Mouse (Mus musculus) intestine, embryonic 14.5 days (tissue): ENCODE data around the gene Fuca2. TPM values are rescaled to one million over a fixed set of nuclear protein-coding genes. Genes with fewer than 3 reads are reported as not detected.

ENCODE experiments used
- ATAC-seq: fragments of 200-750 bp; cut with Nextera tagmentation; replicated peaks from 2 replicates; pipeline ENCODE4 v1.8.0; 2017; ENCODE audit warnings: low read depth, moderate number of reproducible peaks, moderate TSS enrichment, moderate library complexity; ENCODE audit not compliant: low FRiP score, low TSS enrichment
- DNase-seq: peaks from one replicate; pipeline ENCODE4 v3.0.0-alpha.2; 2018; ENCODE audit warnings: low spot score
- H3K27ac ChIP-seq: fragments of 300-500 bp; sonication (generic); 2 replicates; pipeline ENCODE4 v1.5.1; 2014; ENCODE audit warnings: low read depth, mild to moderate bottlenecking, control low read depth
- H3K27me3 ChIP-seq: fragments of 300-500 bp; sonication (generic); replicated peaks from 2 replicates; pipeline ENCODE4 v1.6.1; 2014; ENCODE audit warnings: low read length, control low read depth; ENCODE audit not compliant: control insufficient read depth, insufficient read depth
- H3K36me3 ChIP-seq: fragments of 300-500 bp; sonication (generic); 2 replicates; pipeline ENCODE4 v1.6.1; 2014; ENCODE audit warnings: low read length, control low read depth; ENCODE audit not compliant: control insufficient read depth, insufficient read depth
- H3K4me1 ChIP-seq: fragments of 300-500 bp; sonication (generic); replicated peaks from 2 replicates; pipeline ENCODE4 v1.6.1; 2014; ENCODE audit warnings: low read length, control low read depth, mixed read lengths; ENCODE audit not compliant: control insufficient read depth, insufficient read depth
- H3K4me2 ChIP-seq: fragments of 300-500 bp; sonication (generic); 2 replicates; pipeline ENCODE4 v1.6.1; 2014; ENCODE audit warnings: low read length
- H3K4me3 ChIP-seq: fragments of 300-500 bp; sonication (generic); 2 replicates; pipeline ENCODE4 v1.5.1; 2014; ENCODE audit warnings: low read depth, low read length, control low read depth, mixed read lengths
- H3K9ac ChIP-seq: fragments of 300-500 bp; sonication (generic); 2 replicates; pipeline ENCODE4 v1.6.1; 2014; ENCODE audit warnings: mild to moderate bottlenecking, low read length
- H3K9me3 ChIP-seq: fragments of 300-500 bp; sonication (generic); 2 replicates; pipeline ENCODE4 v1.6.1; 2016; ENCODE audit warnings: low read length, control low read depth; ENCODE audit not compliant: control insufficient read depth
- WGBS: fragments of 180-500 bp; shearing (Covaris S2); extraction: QIAGEN DNeasy Blood & Tissue Kit; methylation state at CpG from one replicate; pipeline ENCODE4 v1.1.7; 2014; 5-methylcytosine and 5-hydroxymethylcytosine counted together
- polyA plus RNA-seq: library from polyadenylated mRNA; unstranded; fragments of >200 nt; fragmentation: Nextera tagmentation; extraction: Ambion mirVana; gene quantifications from 2 replicates; pipeline ENCODE4 v1.2.1, GENCODE M21; 2014

Gene Fuca2
- polyA plus RNA-seq, 1 experiment from 2014 or later, result 58.3 TPM

- Histone ChIP-seq H3K27me3 (no peaks in the 10 kb centered on the region), H3K4me3 (no peak overlapping the region), H3K4me2 (no peak overlapping the region), H3K4me1 (no peaks in the 10 kb centered on the region), H3K9ac (no peak overlapping the region), H3K36me3 (peaks cover 41% of the 10 kb centered on the region), H3K9me3 (no peaks in the 10 kb centered on the region), H3K27ac (no peak overlapping the region)
- DNase-seq (no peak), ATAC-seq (no peak)
- WGBS, result 96% methylated on average over 5 of the region's 5 CpGs
Observed at GRCm38 (mm10) chr10:13541721-13542120, 42.4 kb downstream of the Fuca2 start.

- whole genome bisulfite sequencing, result under 1% methylated on average over 51 of the region's 51 CpGs
- peak; percentile 97 for ATAC-seq
- H3K27ac ChIP-seq, result peak within 1 kb of the TSS; percentile 40; the same call in 1 of the 2 replicates
Observed at GRCm38 (mm10) chr10:13552646-13553497, 53.5 kb downstream of the Fuca2 start, which contains the start of the genes Adat2 and Pex3. Gene Adat2 (plus strand): TSS chr10:13552894. Gene Pex3 (minus strand): TSS chr10:13553142.

GRCm38 (mm10) chr10:13553498-13553985, 54.2 kb downstream of the Fuca2 start:
- Histone ChIP-seq H3K27ac (peak overlapping the region; percentile 40; the same call in 1 of the 2 replicates), H3K4me3 (peak overlapping the region; percentile 72)
- 28% methylated on average over 10 of the region's 10 CpGs for WGBS

More at GRCm38 (mm10) chr10:13552646-13553497, 53.5 kb downstream of the Fuca2 start, which contains the start of the genes Adat2 and Pex3:
- Histone ChIP-seq H3K4me2 (peak within 1 kb of the TSS; percentile 86), H3K4me1 (0 out of 2 replicates have a peak, but pooled peaks cover 6% of the 10 kb centered on the region), H3K9ac (peak within 1 kb of the TSS; percentile 76), H3K36me3 (no peaks in the 10 kb centered on the region), H3K4me3 (peak within 1 kb of the TSS; percentile 72), H3K27me3 (no peaks in the 10 kb centered on the region), H3K9me3 (no peaks in the 10 kb centered on the region)
- DNase-seq, result peak; percentile 98

DNA sequence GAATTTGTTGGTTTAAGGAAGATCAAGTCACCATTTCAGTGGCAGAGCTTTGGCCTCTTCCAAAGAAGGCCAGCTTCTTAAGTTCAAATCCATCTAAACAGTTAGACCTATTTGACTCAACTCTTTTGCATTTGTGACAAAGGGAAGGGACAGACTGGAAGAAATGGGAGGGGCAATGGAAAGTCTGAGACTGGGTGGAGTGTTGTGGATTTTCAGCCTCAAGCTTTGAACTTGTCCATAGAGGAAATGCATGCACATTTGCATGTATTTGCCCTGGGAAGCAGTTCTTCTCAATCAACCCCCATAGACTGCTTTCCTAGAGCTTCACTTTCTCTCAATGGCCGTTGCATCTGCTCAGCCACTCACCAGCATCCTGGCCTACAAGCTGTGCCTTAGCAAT, 55.0 kb downstream of the Fuca2 start:
- Histone ChIP-seq H3K4me3 (no peak overlapping the region), H3K36me3 (no peaks in the 10 kb centered on the region; the same call in 1 of the 2 replicates), H3K27me3 (no peaks in the 10 kb centered on the region), H3K4me2 (no peak overlapping the region; the same call in 1 of the 2 replicates), H3K4me1 (0 out of 2 replicates have a peak, but pooled peaks cover 6% of the 10 kb centered on the region), H3K9me3 (no peaks in the 10 kb centered on the region), H3K9ac (no peak overlapping the region), H3K27ac (no peak overlapping the region)
- DNase-seq (no peak), ATAC-seq (no peak)
- 67% methylated on average over 1 of the region's 1 CpGs for WGBS

More at GRCm38 (mm10) chr10:13553498-13553985, 54.2 kb downstream of the Fuca2 start:
- H3K27me3 ChIP-seq, result no peaks in the 10 kb centered on the region
- H3K4me2 ChIP-seq, result peak overlapping the region; percentile 86
- H3K36me3 ChIP-seq, result no peaks in the 10 kb centered on the region
- DNase-seq (no peak), ATAC-seq (peak; percentile 25; the same call in 1 of the 2 replicates)
- peak overlapping the region; percentile 76 for H3K9ac ChIP-seq
- H3K9me3 ChIP-seq, result no peaks in the 10 kb centered on the region
- 0 out of 2 replicates have a peak, but pooled peaks cover 6% of the 10 kb centered on the region for H3K4me1 ChIP-seq

DNA sequence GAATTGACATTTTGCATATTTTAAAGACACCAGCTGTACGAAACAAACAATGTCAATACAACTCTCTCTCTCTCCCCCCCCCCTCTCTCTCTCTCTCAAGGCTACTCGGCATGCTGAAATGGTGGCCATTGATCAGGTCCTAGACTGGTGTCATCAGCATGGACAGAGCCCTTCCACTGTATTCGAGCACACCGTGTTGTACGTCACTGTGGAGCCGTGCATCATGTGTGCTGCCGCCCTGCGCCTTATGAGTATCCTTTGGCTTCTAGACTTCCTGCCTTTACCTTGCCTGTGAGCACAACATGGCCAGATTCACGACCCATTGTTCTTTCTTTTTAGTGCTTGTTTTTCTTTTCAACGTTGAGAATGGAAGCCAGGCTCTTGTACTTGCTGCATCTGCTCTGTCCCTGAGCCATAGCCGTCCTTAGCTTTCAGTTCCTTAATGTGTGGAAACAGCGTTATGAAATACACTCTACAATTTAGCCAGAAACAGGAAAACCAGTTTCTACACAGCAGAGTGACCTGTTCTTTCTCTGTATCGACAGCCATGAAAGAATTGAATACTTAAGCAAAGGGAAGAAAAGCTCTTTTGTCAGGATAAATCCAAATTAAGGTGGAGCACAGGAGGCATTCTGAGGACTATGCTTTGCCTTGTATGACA, 60.8 kb downstream of the Fuca2 start:
- 89% methylated on average over 13 of the region's 13 CpGs for WGBS
- ATAC-seq, result no peak
- DNase-seq, result no peak
- Histone ChIP-seq H3K36me3 (peaks cover 20% of the 10 kb centered on the region), H3K9me3 (no peaks in the 10 kb centered on the region), H3K27ac (no peak overlapping the region), H3K27me3 (no peaks in the 10 kb centered on the region), H3K4me2 (no peak overlapping the region), H3K4me3 (no peak overlapping the region), H3K4me1 (no peaks in the 10 kb centered on the region), H3K9ac (no peak overlapping the region)

DNA sequence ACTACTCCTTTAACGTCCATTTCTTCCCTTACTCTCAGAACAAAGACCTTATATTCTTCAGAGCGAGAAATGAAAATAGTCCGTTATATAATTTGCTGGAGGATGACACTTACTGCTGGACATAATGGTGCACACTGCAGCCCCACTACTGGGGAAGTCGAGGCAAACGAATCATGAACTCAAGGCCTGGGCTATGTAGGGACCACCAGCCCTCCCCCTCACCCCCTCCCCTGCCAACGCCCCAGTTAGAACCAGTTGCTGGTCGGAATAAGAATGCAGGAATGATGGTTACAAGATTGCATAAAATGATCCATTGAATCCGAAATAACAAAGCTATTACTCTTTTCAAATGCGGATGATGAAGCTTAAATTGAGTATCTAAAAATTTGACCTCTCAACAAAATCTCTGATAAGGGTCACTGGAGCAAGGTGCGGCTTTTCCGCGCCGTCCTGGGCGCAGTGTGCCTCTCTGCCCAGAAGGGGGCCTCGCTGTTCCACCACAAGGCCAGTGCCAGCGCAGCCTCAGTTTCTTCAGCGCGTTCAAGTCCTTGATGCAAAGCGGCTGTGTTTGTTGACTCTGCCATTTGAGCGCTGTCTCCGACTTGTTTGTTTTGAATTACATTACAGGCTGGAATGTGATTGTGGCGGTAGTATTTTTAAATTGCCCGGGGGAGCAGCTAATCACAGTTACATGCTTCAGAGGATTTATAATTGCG, 65.2 kb downstream of the Fuca2 start:
- Histone ChIP-seq H3K36me3 (peaks cover 20% of the 10 kb centered on the region), H3K4me3 (peak overlapping the region; percentile 19; the same call in 1 of the 2 replicates), H3K4me2 (peak overlapping the region; percentile 47), H3K9me3 (no peaks in the 10 kb centered on the region), H3K27me3 (no peaks in the 10 kb centered on the region), H3K9ac (no peak overlapping the region), H3K4me1 (no peaks in the 10 kb centered on the region), H3K27ac (no peak overlapping the region)
- ATAC-seq (0 out of 2 replicates have a peak, but pooled peaks have one; percentile 17), DNase-seq (peak; percentile 82)
- WGBS, result 26% methylated on average over 24 of the region's 24 CpGs

DNA sequence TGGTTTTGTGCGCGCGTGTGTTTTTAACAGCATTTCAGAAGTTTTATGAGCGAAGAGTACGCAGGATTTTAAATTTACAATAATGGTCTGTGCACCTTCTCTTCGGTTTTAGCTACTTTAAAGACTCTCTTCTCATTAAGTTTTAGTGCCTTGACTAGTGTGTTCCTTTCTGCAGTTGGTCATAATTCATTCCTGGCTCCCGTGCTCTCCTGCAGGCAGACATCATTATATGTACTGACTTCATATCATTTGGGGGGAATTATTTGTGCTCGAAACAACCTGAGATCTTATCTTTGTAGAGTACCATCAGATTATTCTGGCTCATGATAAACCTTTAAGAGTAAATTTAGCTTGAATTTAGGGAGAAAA, 65.7 kb downstream of the Fuca2 start:
- Histone ChIP-seq H3K27ac (no peak overlapping the region), H3K4me2 (peak overlapping the region; percentile 47), H3K27me3 (no peaks in the 10 kb centered on the region), H3K36me3 (peaks cover 19% of the 10 kb centered on the region), H3K9me3 (no peaks in the 10 kb centered on the region), H3K9ac (no peak overlapping the region), H3K4me3 (peak overlapping the region; percentile 19; the same call in 1 of the 2 replicates), H3K4me1 (0 out of 2 replicates have a peak, but pooled peaks cover 4% of the 10 kb centered on the region)
- WGBS, result 43% methylated on average over 8 of the region's 8 CpGs
- no peak for ATAC-seq
- no peak for DNase-seq

DNA sequence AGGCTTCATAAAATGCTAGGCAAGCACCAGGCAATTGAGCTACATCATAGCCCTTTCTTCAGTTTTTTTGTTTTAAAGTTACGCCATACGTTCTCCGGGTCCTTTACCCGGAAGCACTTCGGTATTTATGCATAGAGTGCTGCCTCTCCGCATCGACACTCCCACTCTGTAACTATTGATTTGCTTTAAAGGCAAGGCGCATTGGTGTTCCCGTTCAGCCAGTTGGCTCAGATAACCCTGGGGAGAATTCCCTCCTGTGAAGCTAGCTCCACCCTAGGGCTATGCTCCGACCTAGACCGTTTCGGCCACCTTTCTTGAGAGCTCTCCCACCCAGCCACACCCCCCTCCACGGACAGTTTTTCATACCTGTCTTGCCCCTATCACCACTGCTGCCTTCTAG, 67.1 kb downstream of the Fuca2 start:
- Histone ChIP-seq H3K4me2 (no peak overlapping the region), H3K36me3 (peaks cover 10% of the 10 kb centered on the region; the same call in 1 of the 2 replicates), H3K9me3 (no peaks in the 10 kb centered on the region), H3K4me3 (no peak overlapping the region), H3K9ac (no peak overlapping the region), H3K4me1 (peaks cover 7% of the 10 kb centered on the region; the same call in 1 of the 2 replicates), H3K27me3 (no peaks in the 10 kb centered on the region), H3K27ac (no peak overlapping the region)
- ATAC-seq, result no peak
- WGBS, result 52% methylated on average over 13 of the region's 13 CpGs
- DNase-seq, result no peak
